Mouse (Mus musculus): ENCODE measurements at regions not wholly inside any gene's neighbourhood (a gene's known extent, or its start where the extent isn't known, plus 50 kb on each side); places are given as distances from the start of the nearest gene placed in this dataset.

DNA sequence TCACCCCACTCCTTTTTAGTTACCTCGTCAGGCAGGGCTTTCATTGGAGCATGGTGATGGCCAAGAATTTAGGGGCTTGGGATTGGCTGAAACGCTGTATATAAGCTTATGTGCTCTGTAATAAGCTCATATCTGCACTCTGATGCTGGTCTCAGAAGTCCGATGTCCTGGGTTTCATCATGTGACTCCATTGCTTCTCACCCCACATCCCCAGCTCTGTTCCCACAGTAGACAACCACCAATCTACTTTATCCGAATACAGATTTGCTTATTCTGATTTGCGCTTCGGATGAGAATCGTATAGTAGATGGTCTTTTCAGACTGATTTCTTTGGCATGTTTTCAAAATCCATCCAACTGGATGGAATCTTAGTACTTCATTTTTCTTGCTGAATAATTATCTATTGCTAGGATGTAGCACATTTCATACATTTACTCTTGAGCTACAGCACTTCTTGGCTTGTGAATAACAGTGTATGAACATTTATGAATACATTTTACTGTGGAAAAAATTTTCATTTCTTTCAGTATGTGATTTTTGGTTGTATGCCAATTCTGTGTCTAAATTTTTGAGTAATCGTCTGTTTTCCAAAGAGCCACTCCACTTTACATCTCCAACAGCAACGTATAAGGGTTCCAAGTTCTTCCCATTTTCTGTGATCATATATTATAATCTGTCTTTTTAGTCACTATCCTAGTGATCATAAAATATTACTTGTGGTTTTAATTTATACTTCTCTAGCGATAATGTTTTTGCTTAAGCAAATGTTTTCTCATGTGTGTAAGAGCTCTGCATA is 185.7 kb downstream of the Hace1 start:
- no peak for DNase-seq (ENCODE audit: low spot score)

DNA sequence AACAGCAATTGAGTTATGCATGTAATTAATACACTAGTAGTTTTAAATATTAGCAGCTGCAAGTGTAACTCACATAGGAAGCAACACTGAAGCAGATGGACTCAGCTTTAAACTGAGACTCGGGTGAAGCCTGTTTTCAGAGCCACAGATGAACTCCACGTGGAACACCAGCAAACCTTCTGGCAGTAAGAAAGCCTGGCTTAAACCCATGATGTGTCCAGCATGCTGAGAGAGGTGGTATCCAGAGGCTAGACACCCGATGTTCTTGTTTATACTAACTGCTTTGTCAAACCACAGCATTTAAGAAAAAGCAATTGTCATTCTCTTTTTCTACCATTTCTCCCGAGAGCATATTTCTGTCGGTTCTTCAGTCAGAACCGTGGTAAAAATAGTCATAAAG is 202.1 kb downstream of the Hace1 start:
- DNase-seq (ENCODE audit: low spot score): no peak

DNA sequence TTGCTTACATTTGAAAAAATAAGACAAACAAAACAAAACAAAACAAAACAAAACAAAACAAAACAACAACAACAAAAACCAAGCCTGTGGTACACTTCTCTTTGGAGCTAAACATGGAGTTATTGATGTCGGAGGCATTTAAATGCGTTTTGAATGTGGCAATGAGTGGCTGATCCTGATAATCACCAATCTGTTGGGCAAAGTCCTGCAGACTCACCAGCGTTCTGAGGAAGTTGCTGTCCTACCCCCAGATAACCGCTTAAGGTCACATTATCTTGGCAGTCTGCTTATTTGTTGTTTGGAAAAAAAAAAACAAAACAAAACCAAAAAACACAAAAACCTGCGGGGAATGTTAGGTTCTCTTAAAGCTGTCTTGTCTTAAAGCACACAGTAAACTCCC is 205.4 kb downstream of the Hace1 start:
- DNase-seq (ENCODE audit: low spot score): no peak

DNA sequence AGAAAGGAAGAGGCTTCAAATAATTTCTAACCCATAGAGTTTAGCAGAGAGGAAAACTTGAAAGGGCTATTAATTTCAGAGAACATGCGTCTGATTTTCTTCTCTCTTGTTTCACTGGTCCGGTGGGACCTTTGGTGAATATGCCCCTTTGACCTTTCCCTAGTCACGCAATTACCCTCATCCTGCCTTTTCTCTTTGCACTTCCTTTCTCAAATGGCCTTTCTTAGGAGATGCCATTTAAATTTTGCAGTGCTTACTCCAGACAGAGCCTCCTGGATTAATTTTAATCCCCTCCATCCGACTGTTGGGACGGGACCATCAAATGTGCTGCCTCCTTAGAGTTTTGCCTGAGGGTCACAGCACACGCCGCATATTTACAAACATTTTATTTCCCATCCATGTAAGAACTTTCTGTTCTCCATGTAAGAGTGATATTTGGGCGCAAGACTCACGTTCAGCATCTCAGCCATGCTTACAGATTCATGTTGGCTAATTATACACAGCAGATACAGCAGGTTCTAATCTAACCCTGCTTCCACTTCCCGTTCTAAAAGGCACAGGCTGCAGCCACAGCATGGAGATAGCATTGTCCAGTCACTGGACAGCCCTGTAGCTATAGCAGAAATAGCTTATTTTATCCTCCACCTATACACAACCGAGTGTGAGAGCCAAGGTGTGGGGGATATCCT is 206.0 kb downstream of the Hace1 start:
- no peak for DNase-seq (ENCODE audit: low spot score)

DNA sequence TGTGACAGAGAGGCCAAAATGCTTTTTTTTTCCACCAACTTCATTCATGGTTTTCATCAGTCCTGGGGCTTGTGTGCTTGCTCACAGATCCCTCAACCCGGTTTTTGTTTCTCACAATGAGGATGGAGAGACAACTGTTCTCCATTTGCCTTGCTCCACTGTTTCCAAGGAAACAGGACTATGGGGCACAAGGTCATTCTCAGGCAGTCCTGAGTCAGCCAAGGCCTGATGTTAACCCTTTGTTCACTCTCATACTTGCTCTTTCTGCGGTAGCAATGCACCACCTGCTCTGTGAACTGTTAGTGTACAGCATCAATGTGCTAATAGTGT is 206.5 kb downstream of the Hace1 start:
- no peak for DNase-seq (ENCODE audit: low spot score)

DNA sequence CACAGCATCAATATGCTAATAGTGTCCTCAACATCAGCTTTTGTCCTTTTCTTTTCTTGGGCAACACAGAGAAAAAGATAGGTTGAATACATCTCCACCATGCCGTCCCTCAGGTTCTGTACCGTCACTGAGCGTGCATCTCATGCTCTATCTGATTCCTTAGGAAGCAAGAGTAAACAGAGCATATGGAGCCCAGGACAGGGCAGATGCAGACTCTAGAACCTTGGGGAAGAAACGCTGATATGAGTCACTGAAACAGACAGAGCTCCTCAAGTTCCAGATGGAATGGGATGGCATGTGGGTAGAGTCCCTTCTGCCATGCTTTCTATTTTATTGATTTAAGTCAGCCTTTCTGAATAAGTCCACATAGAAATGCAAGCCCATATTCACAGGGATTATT is 206.9 kb downstream of the Hace1 start:
- DNase-seq (ENCODE audit: low spot score): no peak

DNA sequence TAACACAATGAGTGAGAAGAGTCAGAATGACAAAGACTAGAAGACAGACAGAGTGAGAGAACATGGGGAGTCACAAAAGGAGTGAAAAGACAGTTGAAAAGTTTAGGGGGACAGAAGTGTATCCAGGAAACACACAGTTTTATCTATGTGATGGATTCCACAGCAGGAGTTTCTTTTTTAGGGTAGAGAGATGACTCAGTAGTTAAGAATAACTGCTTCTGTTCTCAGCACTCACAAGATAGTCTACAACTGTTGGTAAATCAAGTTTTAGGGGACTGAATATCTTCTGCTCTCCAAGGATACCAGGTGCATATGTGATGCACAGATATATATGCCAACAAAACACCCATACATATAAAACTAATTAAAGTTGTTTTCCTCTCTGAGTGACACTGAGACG is 210.7 kb downstream of the Hace1 start:
- no peak for DNase-seq (ENCODE audit: low spot score)

DNA sequence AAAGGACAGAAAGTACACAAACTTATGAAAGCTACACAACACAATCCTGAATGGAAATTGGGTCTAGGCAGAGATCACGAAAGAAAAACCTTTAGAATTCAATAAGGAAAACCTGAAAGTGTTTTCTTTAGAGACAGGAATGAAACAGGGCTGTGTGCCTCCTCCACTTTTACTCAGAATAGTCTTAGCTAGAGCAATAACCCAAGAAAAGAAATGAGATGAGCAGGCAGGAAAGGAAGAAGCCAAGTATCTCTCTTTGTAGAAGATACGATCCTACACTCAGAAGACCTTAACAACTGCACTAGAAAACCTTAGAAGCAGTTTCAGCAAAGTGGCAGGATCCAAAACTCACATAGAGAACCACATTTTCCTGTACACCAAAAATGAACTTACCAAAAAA is 218.0 kb downstream of the Hace1 start:
- DNase-seq (ENCODE audit: low spot score): no peak

DNA sequence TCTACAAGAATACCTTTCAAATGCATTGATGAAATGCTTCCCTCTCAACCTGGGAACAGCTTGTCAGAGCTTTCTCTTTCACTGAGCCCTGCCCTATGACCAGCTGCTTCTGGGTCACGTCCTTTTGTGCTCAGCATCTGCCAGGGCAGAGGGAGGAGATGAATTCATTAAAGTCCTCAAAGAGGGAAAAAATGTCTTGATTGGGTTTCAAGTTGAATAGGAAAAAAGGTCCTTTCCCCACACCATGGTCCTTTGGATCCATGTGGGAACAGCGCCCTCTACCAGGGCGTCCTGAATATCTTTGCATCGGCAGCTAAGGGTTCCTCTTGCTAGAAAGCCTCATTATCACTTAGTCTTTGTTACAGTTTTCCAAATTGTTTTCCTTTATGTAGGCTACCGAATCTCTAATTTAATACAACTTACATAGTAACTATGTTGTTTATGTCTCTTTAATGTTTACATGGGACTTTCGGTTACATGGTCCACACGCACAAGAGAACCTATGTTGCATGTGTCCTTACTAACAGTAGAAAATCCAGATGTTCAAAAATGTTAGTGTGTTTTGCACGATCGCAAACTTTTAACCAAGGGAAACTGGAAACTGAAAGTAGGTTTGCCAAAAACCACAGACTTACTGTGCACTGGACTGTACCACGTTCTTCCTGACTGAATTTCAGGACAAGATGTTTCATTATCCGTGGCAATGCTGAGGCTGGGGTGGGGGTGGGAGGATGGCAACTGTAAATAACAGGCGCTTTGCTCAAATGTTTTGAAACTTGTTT is 222.6 kb downstream of the Hace1 start:
- DNase-seq (ENCODE audit: low spot score): peak; percentile 5

DNA sequence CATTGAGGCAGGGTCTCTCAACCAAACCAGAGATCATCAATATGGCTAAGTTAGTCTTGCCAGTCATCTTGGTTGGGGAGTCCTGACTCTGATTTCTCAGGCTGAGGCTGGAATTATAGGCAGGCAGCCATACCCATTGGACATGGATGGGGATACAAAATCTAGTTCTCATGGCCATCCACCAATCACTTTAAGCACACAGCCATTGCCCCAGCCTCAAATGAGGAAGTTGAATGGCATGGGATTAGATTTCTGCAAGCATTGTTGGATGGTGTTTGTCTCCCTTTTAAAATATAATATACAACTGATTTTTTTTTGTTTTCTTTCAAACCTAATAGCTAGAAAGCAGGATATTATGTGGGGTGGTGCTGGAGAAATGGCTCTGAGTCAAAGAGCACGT is 223.8 kb downstream of the Hace1 start:
- no peak for DNase-seq (ENCODE audit: low spot score)

DNA sequence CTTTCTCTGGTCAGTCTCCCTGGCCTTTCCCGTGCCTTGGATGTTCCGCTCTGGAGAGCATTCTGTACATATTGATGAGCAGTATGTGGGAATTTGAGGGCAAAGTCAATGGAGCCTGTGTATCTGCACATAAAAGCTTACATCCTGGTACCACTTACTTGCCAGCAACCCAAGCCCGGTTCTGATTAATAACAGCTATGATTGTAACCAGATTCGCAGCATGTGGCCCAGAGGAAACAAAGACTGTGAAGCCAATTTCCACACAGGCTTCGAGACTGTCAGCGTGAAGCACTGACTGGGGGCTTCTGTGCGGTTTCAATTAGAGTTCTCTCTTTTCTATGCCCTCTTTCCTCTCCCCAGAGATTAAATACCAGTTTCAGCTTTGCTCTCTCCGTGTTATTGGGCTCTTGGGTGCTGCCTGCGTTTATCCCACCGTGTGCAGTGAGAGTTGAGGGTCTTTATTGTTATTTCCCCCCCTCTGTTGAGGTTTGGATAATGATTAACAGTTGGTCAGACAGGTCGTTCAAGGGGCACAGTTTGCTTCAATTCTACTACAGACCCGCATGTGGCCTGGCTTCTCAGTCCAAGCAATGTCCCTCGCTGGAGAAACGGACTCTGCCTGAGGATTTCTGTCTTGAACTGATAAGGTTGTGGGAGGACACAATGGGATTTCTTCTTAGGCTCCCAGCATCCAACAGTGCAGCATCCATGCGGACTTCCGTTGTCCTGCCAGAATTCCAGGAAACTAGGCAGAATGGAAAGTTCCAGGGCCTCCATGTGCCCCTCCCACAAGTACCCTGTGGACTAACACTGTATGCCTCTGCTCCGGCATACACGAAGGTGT is 229.6 kb downstream of the Hace1 start:
- DNase-seq (ENCODE audit: low spot score): no peak

DNA sequence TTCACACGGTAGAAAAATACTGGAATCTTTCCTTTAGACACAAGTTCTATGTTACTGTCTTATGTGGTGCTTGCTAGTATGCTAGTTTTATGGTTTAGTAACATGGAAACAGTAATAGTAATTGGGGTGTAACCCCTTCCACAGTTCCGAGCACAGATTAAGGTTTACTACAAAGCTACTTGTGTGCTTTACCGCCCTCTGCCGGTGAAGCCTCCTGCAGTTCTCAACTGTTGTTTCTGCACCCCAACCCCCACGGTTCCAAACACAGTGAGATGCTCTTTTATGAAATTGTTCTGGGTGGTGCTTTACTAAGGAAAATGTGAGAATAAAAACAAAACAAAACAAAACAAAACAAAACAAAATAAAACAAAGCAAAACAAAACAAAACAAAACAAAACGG is 234.3 kb downstream of the Hace1 start:
- no peak for DNase-seq (ENCODE audit: low spot score)

DNA sequence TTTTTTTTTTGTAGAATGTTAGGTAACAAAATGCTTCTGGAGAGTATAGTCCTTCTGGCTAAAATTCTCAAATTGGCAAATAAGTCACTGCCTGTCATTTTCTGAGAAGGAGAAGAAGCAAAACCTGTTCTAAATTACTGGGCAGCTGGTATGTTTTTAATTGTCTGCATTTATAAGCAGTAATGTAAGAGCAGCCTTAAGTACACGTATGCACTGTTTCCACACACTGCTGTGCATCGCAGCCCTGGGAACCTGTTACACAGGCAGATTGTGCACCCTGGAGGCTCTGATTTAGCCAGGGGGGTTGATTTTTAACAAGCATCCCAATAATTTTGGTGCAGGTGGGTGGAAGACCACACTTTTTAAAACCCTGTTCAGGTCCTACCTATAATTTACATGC is 236.2 kb downstream of the Hace1 start:
- DNase-seq (ENCODE audit: low spot score): no peak

DNA sequence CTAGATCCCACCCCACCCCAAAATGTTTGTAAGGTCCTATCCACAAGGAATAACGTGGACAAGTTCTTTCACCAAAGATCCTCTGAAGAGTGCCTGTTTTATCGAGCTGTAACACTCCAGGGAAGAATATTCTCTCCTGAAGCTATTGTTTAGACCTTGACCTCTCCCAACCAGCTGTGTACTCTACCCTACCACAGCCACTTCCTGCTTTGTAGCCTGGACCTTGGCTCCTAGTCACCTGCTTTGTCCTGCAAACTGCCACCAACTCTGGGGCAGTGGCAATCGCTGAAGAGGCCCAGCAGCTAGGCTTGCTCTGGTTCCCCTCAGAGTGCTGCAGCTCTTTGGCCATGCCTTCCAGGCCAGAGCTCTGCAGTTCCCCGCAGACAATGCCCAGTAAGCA is 239.1 kb downstream of the Hace1 start:
- no peak for DNase-seq (ENCODE audit: low spot score)

DNA sequence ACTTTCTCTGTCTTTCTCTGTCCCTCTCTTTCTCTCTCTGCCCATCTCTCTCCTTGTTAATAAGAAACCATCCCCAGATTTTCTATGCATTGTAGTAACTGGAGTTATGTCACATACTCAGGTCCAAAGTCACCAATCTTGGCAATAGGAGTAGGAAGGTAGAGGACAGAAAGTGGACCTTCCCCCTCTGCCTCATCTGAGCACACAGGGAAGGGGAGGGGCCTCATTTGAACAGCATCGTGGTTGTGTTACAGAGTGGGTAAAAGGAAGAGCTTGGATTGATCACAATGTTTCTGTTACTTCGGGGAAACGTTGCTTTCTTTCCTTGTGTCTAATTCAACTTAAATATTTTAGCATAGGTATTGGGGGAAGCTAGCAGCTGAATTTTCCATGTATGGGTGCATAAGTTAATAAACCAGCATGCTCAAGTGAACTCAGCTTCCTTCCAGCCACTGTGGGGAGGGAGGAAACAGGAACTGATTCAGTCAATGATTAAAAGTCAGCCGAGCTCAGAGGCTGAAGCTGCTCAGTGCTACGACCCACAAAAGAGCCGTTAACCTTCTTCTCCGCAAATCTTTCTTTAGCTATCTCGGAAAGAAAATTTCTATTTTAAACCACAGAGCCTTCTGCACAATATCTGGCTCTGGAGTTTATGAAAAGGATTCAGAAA is 243.5 kb downstream of the Hace1 start:
- DNase-seq (ENCODE audit: low spot score): no peak

DNA sequence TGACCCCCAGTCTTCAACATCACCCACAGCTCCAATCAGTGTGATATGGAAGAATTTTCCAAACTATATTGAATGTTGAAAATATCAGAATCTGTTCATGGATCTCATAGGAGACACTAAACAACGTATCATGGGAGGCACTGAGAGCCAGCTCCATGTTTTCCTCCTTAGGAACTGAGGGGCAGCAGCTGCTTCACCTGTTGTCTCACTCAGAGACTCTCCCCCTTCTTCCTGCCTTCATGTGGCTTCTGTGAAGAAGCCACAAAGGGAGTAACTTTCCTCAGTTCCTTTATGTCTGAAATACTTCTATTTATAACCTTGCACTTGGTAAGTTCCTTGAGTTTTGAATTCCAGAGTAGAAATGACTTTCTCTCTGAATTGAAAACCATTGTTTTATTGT is 244.6 kb downstream of the Hace1 start:
- DNase-seq (ENCODE audit: low spot score): no peak

DNA sequence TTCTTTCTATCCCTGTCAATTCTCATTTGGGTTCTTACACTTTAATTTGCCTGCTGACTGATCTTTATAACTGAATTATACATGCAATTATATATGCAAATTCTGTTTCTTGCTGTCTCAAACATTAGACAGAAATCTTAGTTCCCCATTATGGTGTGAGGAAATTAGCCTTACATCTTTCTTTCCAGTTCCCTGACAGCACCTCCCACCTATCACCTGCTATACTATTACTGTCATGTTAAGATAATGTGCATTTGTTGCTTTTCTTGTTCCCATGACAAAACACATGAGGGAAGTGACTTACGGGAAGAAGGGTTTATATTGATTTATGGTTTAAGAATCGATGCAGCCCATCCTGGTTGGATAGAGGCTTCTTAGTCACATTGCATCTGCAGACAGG is 246.0 kb downstream of the Hace1 start:
- DNase-seq (ENCODE audit: low spot score): no peak

DNA sequence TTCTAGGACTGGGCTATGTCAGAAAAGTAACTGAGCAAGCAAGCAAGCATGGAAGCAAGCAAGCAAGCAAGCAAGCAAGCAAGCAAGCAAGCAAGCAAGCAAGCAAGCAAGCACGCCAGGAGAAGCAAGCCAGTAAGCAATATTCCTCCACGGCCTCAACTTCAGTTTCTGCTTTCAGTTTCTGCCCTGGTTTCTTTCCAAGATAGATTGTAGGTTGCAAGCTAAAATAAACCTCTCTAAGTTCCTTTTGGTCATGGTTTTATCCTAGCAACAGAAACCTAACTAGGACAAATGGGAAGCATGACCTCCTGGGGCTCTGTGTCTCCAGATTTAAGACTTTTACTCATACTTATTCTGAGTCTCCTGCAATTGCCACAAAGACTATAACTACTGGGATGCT is 271.0 kb downstream of the Hace1 start:
- DNase-seq (ENCODE audit: low spot score): no peak

DNA sequence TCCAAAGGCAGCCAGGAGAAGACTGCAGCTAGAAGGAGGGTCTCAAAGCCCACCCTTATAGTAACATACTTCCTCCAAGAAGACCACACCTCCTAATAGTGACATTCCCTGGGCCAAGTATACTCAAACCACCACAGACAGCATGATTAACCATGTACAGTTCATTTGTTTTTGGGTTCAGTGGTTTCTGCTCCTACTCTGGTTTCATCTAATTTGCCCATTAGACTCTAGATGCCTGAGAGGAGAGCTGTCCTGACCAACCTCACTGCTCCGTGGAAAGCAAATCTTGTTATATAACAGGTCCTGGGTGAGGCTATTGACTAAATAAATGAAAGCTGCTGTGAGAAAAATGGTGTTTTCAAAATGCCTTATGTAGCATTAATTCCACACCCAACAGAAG is 272.2 kb downstream of the Hace1 start:
- DNase-seq (ENCODE audit: low spot score): no peak

DNA sequence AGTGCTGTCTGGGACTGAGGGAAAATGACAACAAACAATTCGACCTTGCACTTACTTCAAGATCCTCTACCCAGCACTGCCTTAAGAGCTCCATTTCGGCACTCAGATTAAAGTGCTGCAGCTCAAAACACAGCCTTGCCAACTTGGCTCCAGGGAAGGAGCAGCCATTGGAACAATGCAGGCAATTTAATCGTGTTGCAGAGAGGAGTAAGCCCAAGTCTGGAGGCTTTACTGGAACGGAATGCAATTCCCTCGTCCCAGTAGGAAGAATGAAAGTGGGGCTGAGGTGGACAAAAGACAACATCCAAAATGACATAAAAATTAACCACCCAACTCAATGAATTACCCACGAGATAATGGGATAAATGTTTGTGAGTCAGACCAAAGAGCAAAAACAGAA is 273.0 kb downstream of the Hace1 start:
- peak; percentile 9 for DNase-seq (ENCODE audit: low spot score)

DNA sequence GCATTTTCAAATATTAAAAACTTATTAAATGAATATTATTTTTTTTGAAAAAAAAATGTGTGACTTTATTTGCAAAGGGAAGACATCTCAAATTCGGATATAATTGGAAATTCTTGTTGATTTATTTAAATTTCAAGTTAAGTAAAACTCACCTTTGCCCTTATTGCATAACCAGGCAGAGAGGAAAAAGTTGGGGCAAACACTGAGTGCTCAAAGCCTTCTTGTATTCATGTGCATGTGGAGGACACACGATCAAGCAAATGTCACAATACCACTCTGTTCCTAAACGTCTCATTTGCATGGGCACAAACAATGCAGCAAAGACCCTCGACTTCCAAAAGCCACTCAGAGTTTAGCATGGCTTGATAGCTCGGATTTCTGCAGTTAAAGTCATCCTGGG is 275.1 kb downstream of the Hace1 start:
- DNase-seq (ENCODE audit: low spot score): no peak

Measured in heart, adult 8-10 months (tissue).